Mouse (Mus musculus): ENCODE measurements around the gene Olfr33. TPM values are rescaled to one million over a fixed set of nuclear protein-coding genes. Genes with fewer than 3 reads are reported as not detected.
A peak's percentile ranks its signal among the peaks of the same experiment; 100 is the strongest.

The Olfr33 gene
- not detected in 3 replicates for total RNA-seq (2017)

- ATAC-seq (replicated peaks; ENCODE audit: insufficient number of reproducible peaks, low FRiP score, low TSS enrichment, poor library complexity, severe bottlenecking): no peak
These were observed at the start of gene Olfr33 for GRCm38 (mm10) chr7:102718970-102719369. TSS of gene Olfr33 (minus strand) at chr7:102719070.

- no peak for ATAC-seq (replicated peaks; ENCODE audit: insufficient number of reproducible peaks, low FRiP score, low TSS enrichment, poor library complexity, severe bottlenecking)
These were observed 40.4 kb upstream of the Olfr33 start, which contains the start of the genes Olfr560 and Olfr78 for GRCm38 (mm10) chr7:102759266-102759665. TSS of gene Olfr560 (minus strand) at chr7:102759366. TSS of gene Olfr78 (minus strand) at chr7:102759471.

- no peak for ATAC-seq (replicated peaks; ENCODE audit: insufficient number of reproducible peaks, low FRiP score, low TSS enrichment, poor library complexity, severe bottlenecking)
These were observed 33.2 kb upstream of the Olfr33 start for GRCm38 (mm10) chr7:102752086-102752485.

- no peak for ATAC-seq (replicated peaks; ENCODE audit: insufficient number of reproducible peaks, low FRiP score, low TSS enrichment, poor library complexity, severe bottlenecking)
These were observed 18.8 kb upstream of the Olfr33 start for GRCm38 (mm10) chr7:102737705-102738104.

- ATAC-seq (replicated peaks; ENCODE audit: insufficient number of reproducible peaks, low FRiP score, low TSS enrichment, poor library complexity, severe bottlenecking): no peak
These were observed 14.9 kb upstream of the Olfr33 start for GRCm38 (mm10) chr7:102733793-102734192.

GRCm38 (mm10) chr7:102727391-102727790 lies 8.5 kb upstream of the Olfr33 start, which contains the start of gene Olfr559:
TSS of gene Olfr559 (minus strand) at chr7:102727491.
- ATAC-seq (replicated peaks; ENCODE audit: insufficient number of reproducible peaks, low FRiP score, low TSS enrichment, poor library complexity, severe bottlenecking): no peak

GRCm38 (mm10) chr7:102701915-102702314 lies 17.0 kb downstream of the Olfr33 start, which contains the start of gene Olfr558:
TSS of gene Olfr558 (plus strand) at chr7:102702215.
- ATAC-seq (replicated peaks; ENCODE audit: insufficient number of reproducible peaks, low FRiP score, low TSS enrichment, poor library complexity, severe bottlenecking): no peak

GRCm38 (mm10) chr7:102698461-102698860 lies 20.4 kb downstream of the Olfr33 start:
- ATAC-seq (replicated peaks; ENCODE audit: insufficient number of reproducible peaks, low FRiP score, low TSS enrichment, poor library complexity, severe bottlenecking): no peak

GRCm38 (mm10) chr7:102695358-102696125 lies 23.3 kb downstream of the Olfr33 start, which contains the start of gene Olfr557:
TSS of gene Olfr557 (plus strand) at chr7:102695910.
- ATAC-seq (replicated peaks; ENCODE audit: insufficient number of reproducible peaks, low FRiP score, low TSS enrichment, poor library complexity, severe bottlenecking): peak; percentile 50; the same call in 1 of the 2 replicates

GRCm38 (mm10) chr7:102686944-102687501 lies 31.8 kb downstream of the Olfr33 start, which contains the start of gene Trim68:
TSS of gene Trim68 (minus strand) at chr7:102687327.
- ATAC-seq (replicated peaks; ENCODE audit: insufficient number of reproducible peaks, low FRiP score, low TSS enrichment, poor library complexity, severe bottlenecking): peak; percentile 98

GRCm38 (mm10) chr7:102681916-102682315 lies 37.0 kb downstream of the Olfr33 start:
- ATAC-seq (replicated peaks; ENCODE audit: insufficient number of reproducible peaks, low FRiP score, low TSS enrichment, poor library complexity, severe bottlenecking): no peak

GRCm38 (mm10) chr7:102676225-102676624 lies 42.6 kb downstream of the Olfr33 start:
- ATAC-seq (replicated peaks; ENCODE audit: insufficient number of reproducible peaks, low FRiP score, low TSS enrichment, poor library complexity, severe bottlenecking): no peak

GRCm38 (mm10) chr7:102665378-102665777 lies 53.5 kb downstream of the Olfr33 start:
- no peak for ATAC-seq (replicated peaks; ENCODE audit: insufficient number of reproducible peaks, low FRiP score, low TSS enrichment, poor library complexity, severe bottlenecking)

- ATAC-seq (replicated peaks; ENCODE audit: insufficient number of reproducible peaks, low FRiP score, low TSS enrichment, poor library complexity, severe bottlenecking): no peak
These were observed 54.3 kb downstream of the Olfr33 start, which contains the start of gene Olfr556 for GRCm38 (mm10) chr7:102664599-102664998. TSS of gene Olfr556 (plus strand) at chr7:102664899.

Other genes with a start within 250 kb of the Olfr33 start
- gene Olfr543, start 237.4 kb downstream of the Olfr33 start, total RNA-seq (2017): not detected in 3 replicates
- not detected in 3 replicates for gene Olfr544, start 230.8 kb downstream of the Olfr33 start, total RNA-seq (2017)
- gene Olfr545, start 219.5 kb downstream of the Olfr33 start, total RNA-seq (2017): not detected in 3 replicates
- not detected in 3 replicates for gene Olfr547, start 184.3 kb downstream of the Olfr33 start, total RNA-seq (2017)
- not detected in 3 replicates for gene Olfr548-ps1, start 178.2 kb downstream of the Olfr33 start, total RNA-seq (2017)
- gene Olfr549, start 169.2 kb downstream of the Olfr33 start, total RNA-seq (2017): not detected in 3 replicates
- gene Trim21, start 153.6 kb downstream of the Olfr33 start, total RNA-seq (2017): 35.2 to 57.9 TPM (median 45.9 TPM) in 3 replicates
- gene Olfr550, start 147.6 kb downstream of the Olfr33 start, total RNA-seq (2017): not detected in 3 replicates
- gene Olfr551, start 127.2 kb downstream of the Olfr33 start, total RNA-seq (2017): 0.76 TPM in 1 of 3 replicates, not detected in the others
- gene Olfr552, start 121.3 kb downstream of the Olfr33 start, total RNA-seq (2017): not detected in 3 replicates
- gene Olfr553, start 100.9 kb downstream of the Olfr33 start, total RNA-seq (2017): 0.43 TPM in 1 of 3 replicates, not detected in the others
- not detected in 3 replicates for gene Olfr554, start 80.6 kb downstream of the Olfr33 start, total RNA-seq (2017)
- gene Olfr555, start 60.2 kb downstream of the Olfr33 start, total RNA-seq (2017): not detected in 3 replicates
- not detected in 3 replicates for gene Olfr556, start 54.2 kb downstream of the Olfr33 start, total RNA-seq (2017)
- gene Trim68, start 31.7 kb downstream of the Olfr33 start, total RNA-seq (2017): 4.6 to 15.2 TPM (median 9.5 TPM) in 3 replicates
- gene Olfr557, start 23.2 kb downstream of the Olfr33 start, total RNA-seq (2017): not detected in 3 replicates
- gene Olfr558, start 16.9 kb downstream of the Olfr33 start, total RNA-seq (2017): not detected in 3 replicates
- not detected in 3 replicates for gene Olfr559, start 8.4 kb upstream of the Olfr33 start, total RNA-seq (2017)
- gene Olfr560, start 40.3 kb upstream of the Olfr33 start, total RNA-seq (2017): not detected in 3 replicates
- not detected in 3 replicates for gene Olfr78, start 40.4 kb upstream of the Olfr33 start, total RNA-seq (2017)
- gene Olfr561, start 52.2 kb upstream of the Olfr33 start, total RNA-seq (2017): not detected in 3 replicates
- not detected in 3 replicates for gene Olfr564, start 84.4 kb upstream of the Olfr33 start, total RNA-seq (2017)
- gene Olfr566, start 139.7 kb upstream of the Olfr33 start, total RNA-seq (2017): not detected in 3 replicates
- gene Olfr568, start 158.1 kb upstream of the Olfr33 start, total RNA-seq (2017): not detected in 3 replicates
- not detected in 3 replicates for gene Olfr569, start 171.8 kb upstream of the Olfr33 start, total RNA-seq (2017)
- gene Olfr570, start 175.5 kb upstream of the Olfr33 start, total RNA-seq (2017): not detected in 3 replicates
- not detected in 3 replicates for gene Olfr571, start 198.5 kb upstream of the Olfr33 start, total RNA-seq (2017)
- gene Olfr572, start 205.3 kb upstream of the Olfr33 start, total RNA-seq (2017): not detected in 3 replicates
- not detected in 3 replicates for gene Olfr573-ps1, start 223.5 kb upstream of the Olfr33 start, total RNA-seq (2017)
- not detected in 3 replicates for gene Olfr574, start 229.4 kb upstream of the Olfr33 start, total RNA-seq (2017)
- gene Olfr575, start 239.7 kb upstream of the Olfr33 start, total RNA-seq (2017): not detected in 3 replicates
- gene Olfr576, start 243.6 kb upstream of the Olfr33 start, total RNA-seq (2017): not detected in 3 replicates